ENCODE assay signal across 19 mouse cellular contexts in the genomic region with DNA sequence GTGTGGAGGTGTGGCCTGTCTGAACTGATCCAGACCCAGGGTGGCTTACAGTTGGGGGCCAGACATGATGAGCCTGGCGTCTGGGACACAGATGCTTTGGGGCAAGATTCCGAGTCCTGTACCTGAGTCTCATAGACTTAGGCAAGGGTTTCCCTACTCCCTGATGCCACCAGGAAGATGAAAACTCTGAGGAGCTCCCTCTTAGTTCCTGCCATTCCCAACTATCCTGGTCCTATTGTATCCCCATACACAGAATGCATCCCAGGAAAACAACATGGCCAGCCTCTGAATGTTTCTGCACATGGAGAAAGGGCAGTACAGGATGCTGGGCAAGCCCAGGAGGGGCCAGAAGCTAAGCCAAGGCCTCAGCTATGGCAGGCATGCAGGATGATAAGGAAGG. TPM values are rescaled to one million over a fixed set of nuclear protein-coding genes. Genes with fewer than 3 reads are reported as not detected.
"Had no signal": no experiment of that assay in that cellular context is flagged by ENCODE, and none has a peak within 500 bp of the region (broad histone marks: within the 10 kb centered on the region; RNA-seq: fewer than 3 reads in every experiment).

No protein-coding gene starts in this region.

- H3K4me2 ChIP-seq: neural tube, embryonic 13.5 days; neural tube, embryonic 15.5 days; stomach, embryonic 15.5 days had no signal

- H3K27ac ChIP-seq: neural tube, embryonic 13.5 days; neural tube, embryonic 15.5 days; stomach, embryonic 15.5 days; stomach, postnatal 0 days had no signal

- H3K4me3 ChIP-seq: neural tube, embryonic 13.5 days; neural tube, embryonic 15.5 days; stomach, embryonic 15.5 days had no signal

- H3K9me3 ChIP-seq: neural tube, embryonic 13.5 days; neural tube, embryonic 15.5 days; stomach, embryonic 15.5 days had no signal

- H3K4me1 ChIP-seq: neural tube, embryonic 13.5 days; neural tube, embryonic 15.5 days; stomach, embryonic 15.5 days had no signal

- H3K27me3 ChIP-seq: neural tube, embryonic 13.5 days; neural tube, embryonic 15.5 days; stomach, embryonic 15.5 days had no signal

- H3K36me3 ChIP-seq: neural tube, embryonic 13.5 days; neural tube, embryonic 15.5 days; stomach, embryonic 15.5 days had no signal

- H3K9ac ChIP-seq: neural tube, embryonic 13.5 days; neural tube, embryonic 15.5 days; stomach, embryonic 15.5 days had no signal

- DNase-seq: retina, postnatal 1 day; right cerebral cortex, adult 18-20 months; right cerebral cortex, postnatal 14 days; right cerebral cortex, postnatal 25 days; right cerebral cortex, postnatal 4 days; spleen, adult 18-20 months; thymus, adult 18-20 months; thymus, adult 2 months; thymus, postnatal 14 days; thymus, postnatal 25 days; thymus, postnatal 36 days; thymus, postnatal 4 days had no signal

RNA-seq across cellular contexts. Expression of a gene that starts 11.1 kb away (rescaled TPM):
- total RNA-seq: neutrophil, adult 5-6 weeks had no signal
- polyA plus RNA-seq: neural tube, embryonic 13.5 days; neural tube, embryonic 14.5 days; neural tube, embryonic 15.5 days; stomach, embryonic 14.5 days had no signal
